Mouse (Mus musculus): ENCODE measurements around the gene Nemp1. TPM values are rescaled to one million over a fixed set of nuclear protein-coding genes. Genes with fewer than 3 reads are reported as not detected.

Nemp1 gene
- polyA plus RNA-seq, 2 experiments, result 5.5 to 5.6 TPM

GRCm38 (mm10) chr10:127668093-127669050, 1.7 kb downstream of the Nemp1 start, which contains the start of gene Nab2:
TSS of gene Nab2 (minus strand) at chr10:127668568.
- peak within 1 kb of the TSS; percentile 34 to 54 for H3K4me3 ChIP-seq (ENCODE audit: insufficient read depth in 1 of 2, low read depth in 2 of 2, low read length in 2 of 2)
- no peak for TF ChIP-seq EP300 (IDR thresholded peaks at IDR 0.05; ENCODE audit: low read depth)
- DNase-seq (ENCODE audit: low read depth in 3 of 3, low spot score in 3 of 3) (no peak), ATAC-seq (ENCODE audit: insufficient read depth) (peak; percentile 9; the same call in 1 of the 2 replicates)
- 3% methylated on average over 40 of the region's 40 CpGs for WGBS (ENCODE audit: insufficient replicate concordance)
- H3K36me3 ChIP-seq (replicated peaks; ENCODE audit: control insufficient read depth, insufficient read depth, low read depth), result no peaks in the 10 kb centered on the region
- H3K27me3 ChIP-seq (ENCODE audit: control insufficient read depth, insufficient read depth, low read length), result peaks cover 50% of the 10 kb centered on the region
- H3K27ac ChIP-seq, result no peak within 1 kb of the TSS
- peak within 1 kb of the TSS; percentile 4; the same call in 1 of the 2 replicates for H3K9ac ChIP-seq (replicated peaks)
- H3K4me2 ChIP-seq (ENCODE audit: low read depth), result peak within 1 kb of the TSS; percentile 65
- H3K4me1 ChIP-seq (replicated peaks; ENCODE audit: control insufficient read depth in 2 of 2, insufficient read depth in 2 of 2, low read length in 1 of 2), result 0 out of 4 replicates have a peak, but pooled peaks cover 0 to 4% of the 10 kb centered on the region in 2 experiments
- H3K9me3 ChIP-seq (ENCODE audit: control insufficient read depth, low read length), result no peaks in the 10 kb centered on the region

- ATAC-seq (ENCODE audit: insufficient read depth) (no peak), DNase-seq (ENCODE audit: low read depth in 3 of 3, low spot score in 3 of 3) (no peak)
- Histone ChIP-seq H3K9me3 (ENCODE audit: control insufficient read depth, low read length) (no peaks in the 10 kb centered on the region), H3K27me3 (ENCODE audit: control insufficient read depth, insufficient read depth, low read length) (peaks cover 46% of the 10 kb centered on the region), H3K27ac (no peak overlapping the region), H3K4me3 (ENCODE audit: insufficient read depth in 1 of 2, low read depth in 2 of 2, low read length in 2 of 2) (no peak overlapping the region), H3K36me3 (replicated peaks; ENCODE audit: control insufficient read depth, insufficient read depth, low read depth) (no peaks in the 10 kb centered on the region), H3K4me2 (ENCODE audit: low read depth) (peak overlapping the region; percentile 65; the same call in 1 of the 2 replicates), H3K9ac (replicated peaks) (no peak overlapping the region), H3K4me1 (replicated peaks; ENCODE audit: control insufficient read depth in 2 of 2, insufficient read depth in 2 of 2, low read length in 1 of 2) (0 out of 4 replicates have a peak, but pooled peaks cover 0 to 4% of the 10 kb centered on the region in 2 experiments)
- TF ChIP-seq EP300 (IDR thresholded peaks at IDR 0.05; ENCODE audit: low read depth) (no peak), CTCF (IDR thresholded peaks at IDR 0.05; ENCODE audit: low read depth) (no peak)
- WGBS (ENCODE audit: insufficient replicate concordance), result 41% methylated on average over 7 of the region's 7 CpGs
Observed at GRCm38 (mm10) chr10:127669170-127669569, 2.5 kb downstream of the Nemp1 start.

GRCm38 (mm10) chr10:127670185-127670584, 3.5 kb downstream of the Nemp1 start:
- no peak for DNase-seq (ENCODE audit: low read depth in 3 of 3, low spot score in 3 of 3)
- Histone ChIP-seq H3K27me3 (ENCODE audit: control insufficient read depth, insufficient read depth, low read length) (peaks cover 36% of the 10 kb centered on the region), H3K4me1 (replicated peaks; ENCODE audit: control insufficient read depth in 2 of 2, insufficient read depth in 2 of 2, low read length in 1 of 2) (0 out of 4 replicates have a peak, but pooled peaks cover 0 to 4% of the 10 kb centered on the region in 2 experiments), H3K4me3 (ENCODE audit: insufficient read depth in 1 of 2, low read depth in 2 of 2, low read length in 2 of 2) (no peak overlapping the region), H3K9me3 (ENCODE audit: control insufficient read depth, low read length) (no peaks in the 10 kb centered on the region), H3K27ac (no peak overlapping the region), H3K4me2 (ENCODE audit: low read depth) (no peak overlapping the region), H3K9ac (replicated peaks) (no peak overlapping the region), H3K36me3 (replicated peaks; ENCODE audit: control insufficient read depth, insufficient read depth, low read depth) (no peaks in the 10 kb centered on the region)
- WGBS (ENCODE audit: insufficient replicate concordance), result 33% methylated on average over 2 of the region's 2 CpGs
- TF ChIP-seq EP300 (IDR thresholded peaks at IDR 0.05; ENCODE audit: low read depth) (no peak), CTCF (IDR thresholded peaks at IDR 0.05; ENCODE audit: low read depth) (no peak)
- no peak for ATAC-seq (ENCODE audit: insufficient read depth)

GRCm38 (mm10) chr10:127671276-127671675, 4.6 kb downstream of the Nemp1 start:
- WGBS (ENCODE audit: insufficient replicate concordance), result 19% methylated on average over 2 of the region's 2 CpGs
- ATAC-seq (ENCODE audit: insufficient read depth) (no peak), DNase-seq (ENCODE audit: low read depth in 3 of 3, low spot score in 3 of 3) (no peak)

GRCm38 (mm10) chr10:127674046-127674655, 7.5 kb downstream of the Nemp1 start:
- DNase-seq (ENCODE audit: low read depth in 3 of 3, low spot score in 3 of 3) (no peak), ATAC-seq (ENCODE audit: insufficient read depth) (no peak)
- no peak overlapping the region for H3K9ac ChIP-seq (replicated peaks)
- no peaks in the 10 kb centered on the region for H3K9me3 ChIP-seq (ENCODE audit: control insufficient read depth, low read length)
- no peaks in the 10 kb centered on the region for H3K27me3 ChIP-seq (ENCODE audit: control insufficient read depth, insufficient read depth, low read length)
- 73% methylated on average over 6 of the region's 6 CpGs for WGBS (ENCODE audit: insufficient replicate concordance)
- H3K36me3 ChIP-seq (replicated peaks; ENCODE audit: control insufficient read depth, insufficient read depth, low read depth), result no peaks in the 10 kb centered on the region
- no peak overlapping the region for H3K4me2 ChIP-seq (ENCODE audit: low read depth)
- no peak overlapping the region for H3K27ac ChIP-seq
- TF ChIP-seq EP300 (IDR thresholded peaks at IDR 0.05; ENCODE audit: low read depth) (0 out of 2 replicates have a peak, but pooled peaks have one; percentile 4), CTCF (IDR thresholded peaks at IDR 0.05; ENCODE audit: low read depth) (no peak)
- H3K4me1 ChIP-seq (replicated peaks; ENCODE audit: control insufficient read depth in 2 of 2, insufficient read depth in 2 of 2, low read length in 1 of 2), result peaks cover 4 to 6% of the 10 kb centered on the region in 2 experiments
- H3K4me3 ChIP-seq (ENCODE audit: insufficient read depth in 1 of 2, low read depth in 2 of 2, low read length in 2 of 2), result no peak overlapping the region

More at GRCm38 (mm10) chr10:127671276-127671675, 4.6 kb downstream of the Nemp1 start:
- H3K9ac ChIP-seq (replicated peaks), result no peak overlapping the region
- peaks cover 0 to 4% of the 10 kb centered on the region in 2 experiments; a peak in 2 of 4 replicates for H3K4me1 ChIP-seq (replicated peaks; ENCODE audit: control insufficient read depth in 2 of 2, insufficient read depth in 2 of 2, low read length in 1 of 2)
- H3K4me3 ChIP-seq (ENCODE audit: insufficient read depth in 1 of 2, low read depth in 2 of 2, low read length in 2 of 2), result no peak overlapping the region
- H3K27ac ChIP-seq, result no peak overlapping the region
- peaks cover 25% of the 10 kb centered on the region for H3K27me3 ChIP-seq (ENCODE audit: control insufficient read depth, insufficient read depth, low read length)
- TF ChIP-seq EP300 (IDR thresholded peaks at IDR 0.05; ENCODE audit: low read depth) (no peak), CTCF (IDR thresholded peaks at IDR 0.05; ENCODE audit: low read depth) (peak; percentile 83)
- no peaks in the 10 kb centered on the region for H3K9me3 ChIP-seq (ENCODE audit: control insufficient read depth, low read length)
- H3K36me3 ChIP-seq (replicated peaks; ENCODE audit: control insufficient read depth, insufficient read depth, low read depth), result no peaks in the 10 kb centered on the region
- no peak overlapping the region for H3K4me2 ChIP-seq (ENCODE audit: low read depth)

Measured in liver, embryonic 14.5 days (tissue).